Mouse (Mus musculus) urinary bladder, postnatal 4 days (tissue): ENCODE measurements around the gene Pdk2.
"Not testable (repeated sequence)": the region's sequence is repeated elsewhere in the genome, so short reads cannot be mapped to it uniquely, and the experiment has no call there.

ENCODE experiments used
- DNase-seq, 2 experiments: peaks; one replicate each; pipeline ENCODE4 v3.0.0; 2021 to 2022; ENCODE audit warnings: low spot score in 2 of 2

The Pdk2 gene

GRCm38 (mm10) chr11:95027850-95028470 is 13.2 kb downstream of the Pdk2 start:
- no peak for DNase-seq

GRCm38 (mm10) chr11:95026849-95027248 is 14.3 kb downstream of the Pdk2 start:
- no peak for DNase-seq

- no peak for DNase-seq
These were observed 15.0 kb downstream of the Pdk2 start for GRCm38 (mm10) chr11:95026090-95026542.

GRCm38 (mm10) chr11:95025227-95026012 is 15.7 kb downstream of the Pdk2 start:
- no peak for DNase-seq

GRCm38 (mm10) chr11:95024439-95025184 is 16.5 kb downstream of the Pdk2 start:
- no peak for DNase-seq

GRCm38 (mm10) chr11:95023481-95023880 is 17.7 kb downstream of the Pdk2 start:
- no peak for DNase-seq

GRCm38 (mm10) chr11:95022237-95022992 is 18.7 kb downstream of the Pdk2 start:
- no peak for DNase-seq

GRCm38 (mm10) chr11:95015484-95015883 is 25.7 kb downstream of the Pdk2 start:
- DNase-seq: no peak

GRCm38 (mm10) chr11:95012487-95012886 is 28.7 kb downstream of the Pdk2 start:
- DNase-seq: no peak

GRCm38 (mm10) chr11:95012075-95012474 is 29.1 kb downstream of the Pdk2 start:
- DNase-seq: no peak

- no peak for DNase-seq
These were observed 29.7 kb downstream of the Pdk2 start for GRCm38 (mm10) chr11:95011416-95011815.

GRCm38 (mm10) chr11:95010841-95011403 is 30.2 kb downstream of the Pdk2 start:
- not testable (repeated sequence) for DNase-seq

- no peak for DNase-seq
These were observed 30.9 kb downstream of the Pdk2 start for GRCm38 (mm10) chr11:95010141-95010739.

- peak; percentile 72 to 75 for DNase-seq
These were observed 31.5 kb downstream of the Pdk2 start, which contains the start of gene Samd14 for GRCm38 (mm10) chr11:95009629-95010014. Samd14 (plus strand) TSS chr11:95009879.

GRCm38 (mm10) chr11:95008661-95009628 is 32.2 kb downstream of the Pdk2 start:
- DNase-seq: peak in 1 of 2 experiments; percentile 55

- DNase-seq: no peak
These were observed 33.7 kb downstream of the Pdk2 start for GRCm38 (mm10) chr11:95007418-95007817.

GRCm38 (mm10) chr11:95006525-95007219 is 34.5 kb downstream of the Pdk2 start:
- peak; percentile 77 to 81 for DNase-seq

- DNase-seq: no peak
These were observed 35.1 kb downstream of the Pdk2 start for GRCm38 (mm10) chr11:95006038-95006437.

- no peak for DNase-seq
These were observed 36.3 kb downstream of the Pdk2 start for GRCm38 (mm10) chr11:95004937-95005198.
